Mouse (Mus musculus) brain, embryonic 14.5 days (tissue): ENCODE results near the gene Antxrl.

Source experiments
- CTCF ChIP-seq: fragments of 200-500 bp; IDR thresholded peaks from 2 replicates; pipeline ENCODE4 v1.5.1; 2012; ENCODE audit warnings: inconsistent platforms, mild to moderate bottlenecking, moderate library complexity, borderline replicate concordance; ENCODE audit not compliant: insufficient read depth, insufficient read length; ENCODE audit errors: extremely low read depth
- POLR2A ChIP-seq: fragments of 200-500 bp; IDR thresholded peaks from 2 replicates; pipeline ENCODE4 v1.6.1; 2012; ENCODE audit warnings: mild to moderate bottlenecking, inconsistent platforms, borderline replicate concordance; ENCODE audit not compliant: poor library complexity, insufficient read depth, insufficient read length, severe bottlenecking; ENCODE audit errors: extremely low read depth

DNA sequence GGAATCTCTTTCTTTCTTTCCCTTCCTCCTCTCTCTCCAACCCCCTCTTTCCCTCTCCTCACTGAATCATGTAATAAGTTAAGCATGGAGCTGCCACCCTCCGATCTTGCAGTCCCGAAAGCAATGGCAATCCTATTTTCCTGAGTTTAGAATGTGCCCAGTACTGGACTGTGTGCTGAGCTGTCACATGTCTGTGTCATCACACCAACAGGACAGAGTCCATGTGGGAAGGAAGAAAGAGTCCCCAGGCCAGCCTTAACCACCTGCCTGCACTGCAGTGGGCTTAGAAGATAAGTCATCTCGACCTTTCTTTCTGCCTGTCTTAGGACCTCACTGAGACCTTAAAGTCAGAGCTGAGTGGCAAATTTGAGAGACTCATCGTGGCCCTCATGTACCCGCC is 39.0 kb downstream of the Antxrl start:
- no peak for TF ChIP-seq POLR2A
- TF ChIP-seq CTCF: no peak
